ENCODE assay signal across 8 mouse cellular contexts in genomic region chr13:105291816-105292215, GRCm38 (mm10). TPM values are rescaled to one million over a fixed set of nuclear protein-coding genes. Genes with fewer than 3 reads are reported as not detected.
A peak's percentile ranks its signal among the peaks of the same experiment; 100 is the strongest.
DNase-seq lines count a peak whose midpoint lies in the region; ATAC-seq and TF ChIP-seq lines count a peak whose summit lies in the region.

No protein-coding gene starts in this region.

- H3K27me3 ChIP-seq in thymus, adult 2 months (ENCODE audit: control insufficient read depth, insufficient read depth, low read length), result peaks cover 5% of the 10 kb centered on the region
- H3K27me3 ChIP-seq in embryonic facial prominence, embryonic 13.5 days, result no peaks in the 10 kb centered on the region
- H3K27me3 ChIP-seq in heart, embryonic 16.5 days (ENCODE audit: control insufficient read depth, insufficient read depth, low read length), result 0 out of 2 replicates have a peak, but pooled peaks cover 2% of the 10 kb centered on the region
- no peaks in the 10 kb centered on the region for H3K27me3 ChIP-seq in lung, embryonic 15.5 days

- H3K9ac ChIP-seq in embryonic facial prominence, embryonic 13.5 days, result peak overlapping the region; percentile 49; the same call in 1 of the 2 replicates
- no peak overlapping the region for H3K9ac ChIP-seq in heart, embryonic 16.5 days (ENCODE audit: low read length)
- H3K9ac ChIP-seq in lung, embryonic 15.5 days, result no peak overlapping the region

- ATAC-seq in embryonic facial prominence, embryonic 13.5 days (ENCODE audit: insufficient number of reproducible peaks, insufficient read depth, low FRiP score, low TSS enrichment, low read depth), result no peak
- ATAC-seq in heart, embryonic 16.5 days (replicated peaks; ENCODE audit: extremely low read depth, insufficient read depth, low FRiP score), result no peak
- ATAC-seq in lung, embryonic 15.5 days (ENCODE audit: borderline replicate concordance, extremely low read depth, low FRiP score, low TSS enrichment), result peak; percentile 53
- no peak for ATAC-seq in monocyte, adult 5-6 weeks (replicated peaks; ENCODE audit: insufficient number of reproducible peaks, low FRiP score, low TSS enrichment, poor library complexity, severe bottlenecking)

- 4% methylated on average over 4 of the region's 4 CpGs for WGBS in thymus, adult 2 months
- WGBS in embryonic facial prominence, embryonic 13.5 days, result 26% methylated on average over 4 of the region's 4 CpGs
- WGBS in heart, embryonic 16.5 days, result 8% methylated on average over 4 of the region's 4 CpGs
- 6% methylated on average over 4 of the region's 4 CpGs for WGBS in lung, embryonic 15.5 days

- H3K4me3 ChIP-seq in thymus, adult 2 months (ENCODE audit: control insufficient read depth, insufficient read depth, low read length), result no peak overlapping the region
- H3K4me3 ChIP-seq in embryonic facial prominence, embryonic 13.5 days, result no peak overlapping the region; the same call in 1 of the 2 replicates
- H3K4me3 ChIP-seq in heart, embryonic 16.5 days (ENCODE audit: low read length), result 0 out of 2 replicates have a peak overlapping the region, but pooled peaks have one; percentile 24
- peak overlapping the region; percentile 14; the same call in 1 of the 2 replicates for H3K4me3 ChIP-seq in lung, embryonic 15.5 days

- TF ChIP-seq POLR2A in thymus, adult 2 months (IDR thresholded peaks at IDR 0.05; ENCODE audit: control insufficient read depth, extremely low read depth, insufficient read depth, low read length, poor library complexity), result no peak

- no peaks in the 10 kb centered on the region for H3K36me3 ChIP-seq in thymus, adult 2 months (ENCODE audit: control insufficient read depth, insufficient read depth, low read length)
- peaks cover 5% of the 10 kb centered on the region; the same call in 1 of the 2 replicates for H3K36me3 ChIP-seq in embryonic facial prominence, embryonic 13.5 days
- H3K36me3 ChIP-seq in heart, embryonic 16.5 days (ENCODE audit: control insufficient read depth, insufficient read depth), result no peaks in the 10 kb centered on the region
- no peaks in the 10 kb centered on the region for H3K36me3 ChIP-seq in lung, embryonic 15.5 days

- no peak overlapping the region for H3K27ac ChIP-seq in thymus, adult 2 months (ENCODE audit: control insufficient read depth, insufficient read depth, low read length)
- peak overlapping the region; percentile 28; the same call in 1 of the 2 replicates for H3K27ac ChIP-seq in embryonic facial prominence, embryonic 13.5 days
- H3K27ac ChIP-seq in heart, embryonic 16.5 days (ENCODE audit: low read length), result no peak overlapping the region
- no peak overlapping the region for H3K27ac ChIP-seq in lung, embryonic 15.5 days

- peaks cover 16% of the 10 kb centered on the region for H3K4me1 ChIP-seq in thymus, adult 2 months (replicated peaks; ENCODE audit: control insufficient read depth, insufficient read depth, low read length)
- H3K4me1 ChIP-seq in embryonic facial prominence, embryonic 13.5 days, result peaks cover 21% of the 10 kb centered on the region
- H3K4me1 ChIP-seq in heart, embryonic 16.5 days (ENCODE audit: control insufficient read depth, insufficient read depth, low read length), result peaks cover 8% of the 10 kb centered on the region
- H3K4me1 ChIP-seq in lung, embryonic 15.5 days, result peaks cover 11% of the 10 kb centered on the region; the same call in 1 of the 2 replicates

- no peaks in the 10 kb centered on the region for H3K9me3 ChIP-seq in embryonic facial prominence, embryonic 13.5 days
- H3K9me3 ChIP-seq in heart, embryonic 16.5 days (replicated peaks; ENCODE audit: control insufficient read depth, low read length), result no peaks in the 10 kb centered on the region
- no peaks in the 10 kb centered on the region for H3K9me3 ChIP-seq in lung, embryonic 15.5 days

- DNase-seq in thymus, postnatal 14 days, result peak; percentile 8
- no peak for DNase-seq in thymus, adult 2 months
- peak; percentile 25 to 54 for DNase-seq in kidney, postnatal 36 days
- DNase-seq in right cerebral cortex, adult 2 months (ENCODE audit: low spot score in 2 of 2), result peak; percentile 55 to 63

- no peak for TF ChIP-seq CTCF in thymus, adult 2 months (IDR thresholded peaks at IDR 0.05; ENCODE audit: borderline replicate concordance, control insufficient read depth, extremely low read depth, insufficient read depth, low read length, poor library complexity)

- H3K4me2 ChIP-seq in embryonic facial prominence, embryonic 13.5 days, result peak overlapping the region; percentile 43
- peak overlapping the region; percentile 55 for H3K4me2 ChIP-seq in heart, embryonic 16.5 days (ENCODE audit: low read depth, low read length)
- peak overlapping the region; percentile 38 for H3K4me2 ChIP-seq in lung, embryonic 15.5 days

RNA-seq across cellular contexts. Expression of gene Rnf180, which starts 2.8 kb away (rescaled TPM):
- polyA plus RNA-seq in thymus, adult 2 months (2012; rRNA removed), result 2.7 and 3.4 TPM in 2 replicates
- 10.2 and 10.9 TPM in 2 replicates for polyA plus RNA-seq in embryonic facial prominence, embryonic 13.5 days (2015; fragmentation: Nextera tagmentation; extraction: Ambion mirVana)
- polyA plus RNA-seq in heart, embryonic 16.5 days (2015; fragmentation: Nextera tagmentation; extraction: Ambion mirVana), result 1.7 and 1.9 TPM in 2 replicates
- 3.9 and 4.0 TPM in 2 replicates for polyA plus RNA-seq in lung, embryonic 15.5 days (2015; fragmentation: Nextera tagmentation; extraction: Ambion mirVana)
- total RNA-seq in monocyte, adult 5-6 weeks (2017), result 0.29 TPM in 1 of 3 replicates, not detected in the others

Comparison
In these comparisons a context has a peak if more than half of its experiments do, and no peak if none do; other contexts are left out.
1. H3K4me3 ChIP-seq: peak in heart, embryonic 16.5 days (single experiment) and lung, embryonic 15.5 days (single experiment); none in thymus, adult 2 months (single experiment) and embryonic facial prominence, embryonic 13.5 days (single experiment).
2. Peak in every context shown above with its lines, with median percentiles within 50 percentile points of each other: H3K4me2 ChIP-seq.